ENCODE assay signal across 8 mouse cellular contexts in the genomic region with DNA sequence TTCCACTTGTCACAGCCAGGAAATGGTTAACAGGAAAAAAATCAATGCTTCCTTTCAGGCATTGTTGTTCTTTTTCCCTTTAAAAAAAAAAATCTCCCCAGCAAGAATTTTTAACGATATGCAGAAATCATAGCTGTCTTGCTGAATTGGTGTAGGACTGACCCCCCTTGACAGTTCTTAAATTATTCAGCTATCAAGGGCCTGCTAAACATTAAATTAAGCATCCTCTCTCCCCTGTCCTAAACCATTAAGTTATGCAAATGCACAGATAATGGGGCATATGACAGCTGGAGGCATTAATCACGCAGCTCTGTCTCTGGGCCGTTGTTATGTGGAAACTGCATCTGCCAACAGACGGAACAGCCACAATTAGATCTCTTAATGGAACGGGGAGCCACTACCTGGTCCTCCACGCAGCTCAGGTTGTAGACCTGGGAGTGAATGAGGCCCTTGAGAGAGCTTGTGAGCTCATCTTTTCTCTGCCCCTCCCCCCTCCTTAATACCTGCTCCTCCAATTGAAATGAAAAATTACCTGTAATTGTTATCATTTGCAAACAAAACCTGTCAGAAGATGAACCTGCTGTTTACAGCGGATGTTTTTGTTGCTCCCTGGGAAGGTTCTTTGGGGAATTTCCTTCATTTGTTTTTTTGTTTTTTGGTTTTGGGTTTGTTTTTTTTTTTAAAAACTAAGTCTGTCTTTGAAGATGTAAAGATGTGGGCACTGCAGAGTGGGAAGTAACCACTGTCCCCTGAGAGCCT.
DNase-seq lines count a peak whose midpoint lies in the region.

No protein-coding gene starts in this region.

- DNase-seq in cerebellum, adult 9-11 months, result peak; percentile 8
- no peak for DNase-seq in cerebellum, postnatal 4 days (ENCODE audit: low spot score in 2 of 2)
- DNase-seq in right cerebral cortex, postnatal 10 days (ENCODE audit: low spot score in 2 of 2), result peak; percentile 20 to 25
- no peak for DNase-seq in right cerebral cortex, postnatal 14 days
- DNase-seq in kidney, postnatal 14 days, result peak; percentile 29
- peak; percentile 97 for DNase-seq in retina, postnatal 1 day
- no peak for DNase-seq in urinary bladder, adult 2 months (ENCODE audit: low spot score)
- DNase-seq in urinary bladder, postnatal 25 days (ENCODE audit: low spot score), result no peak

Comparison
In these comparisons a context has a peak if more than half of its experiments do, and no peak if none do; other contexts are left out.
1. DNase-seq: peak in cerebellum, adult 9-11 months (single experiment), right cerebral cortex, postnatal 10 days (2 of 2), kidney, postnatal 14 days (single experiment) and retina, postnatal 1 day (single experiment); none in cerebellum, postnatal 4 days (0 of 2), right cerebral cortex, postnatal 14 days (single experiment), urinary bladder, adult 2 months (single experiment) and urinary bladder, postnatal 25 days (single experiment).